Mouse (Mus musculus) activated CD4-positive, CD25-positive, alpha-beta regulatory T cell (primary cell): ENCODE results near the gene Zdhhc17. TPM values are rescaled to one million over a fixed set of nuclear protein-coding genes. Genes with fewer than 3 reads are reported as not detected.

Experiments used
- polyA plus RNA-seq, 2 experiments: library from polyadenylated mRNA; unstranded; fragments of 100-300 nt; shearing (Covaris generic); gene quantifications; one replicate each; pipeline ENCODE4 v1.2.1; 2017

Gene Zdhhc17
- polyA plus RNA-seq = 10 to 100 TPM; 27.6 to 32.0 TPM

DNA sequence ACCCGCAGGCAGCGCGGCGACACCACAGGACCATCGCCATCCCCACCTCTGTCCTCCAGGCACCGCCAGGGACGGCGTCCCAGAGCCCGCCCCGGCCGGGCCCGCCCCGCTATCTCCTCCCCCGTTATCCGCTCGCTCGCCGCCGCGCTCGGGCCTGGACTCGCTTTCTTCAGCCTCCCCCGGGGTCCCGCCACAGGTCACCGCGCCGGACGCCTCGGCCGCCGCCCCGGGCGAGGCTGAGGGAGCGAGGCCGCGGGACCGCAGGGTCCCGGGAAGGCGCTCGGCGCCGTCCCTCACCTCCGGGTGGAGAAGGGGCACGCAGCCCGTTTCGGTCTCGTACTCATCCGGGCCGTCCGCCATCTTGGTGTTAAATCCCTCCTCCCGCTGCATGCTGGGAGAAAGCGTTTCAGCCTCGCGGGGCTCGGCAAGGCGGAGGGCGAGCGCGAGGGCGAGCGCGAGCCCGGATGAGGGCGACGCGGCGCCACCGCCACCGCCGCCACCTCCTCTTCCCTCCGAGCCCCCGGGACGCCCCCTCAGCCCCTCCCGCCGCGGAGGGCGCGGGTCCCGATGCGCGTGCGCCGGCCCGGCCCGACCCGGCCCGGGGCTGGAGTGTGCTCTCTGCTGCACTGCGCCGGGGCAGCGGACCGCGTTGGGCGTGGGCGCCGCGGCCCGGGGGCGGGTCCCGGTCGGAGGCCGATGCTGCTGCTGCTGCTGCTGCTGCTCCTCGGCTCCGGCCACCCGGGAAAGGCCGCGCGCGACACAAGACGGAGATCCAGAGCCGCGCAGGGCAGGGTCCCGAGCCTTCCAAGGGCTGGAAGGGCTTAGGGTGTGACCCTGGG is at the start of gene Zdhhc17:
Gene Zdhhc17, minus strand, starts transcription at position 500 of the 839 bp plus-strand sequence.

DNA sequence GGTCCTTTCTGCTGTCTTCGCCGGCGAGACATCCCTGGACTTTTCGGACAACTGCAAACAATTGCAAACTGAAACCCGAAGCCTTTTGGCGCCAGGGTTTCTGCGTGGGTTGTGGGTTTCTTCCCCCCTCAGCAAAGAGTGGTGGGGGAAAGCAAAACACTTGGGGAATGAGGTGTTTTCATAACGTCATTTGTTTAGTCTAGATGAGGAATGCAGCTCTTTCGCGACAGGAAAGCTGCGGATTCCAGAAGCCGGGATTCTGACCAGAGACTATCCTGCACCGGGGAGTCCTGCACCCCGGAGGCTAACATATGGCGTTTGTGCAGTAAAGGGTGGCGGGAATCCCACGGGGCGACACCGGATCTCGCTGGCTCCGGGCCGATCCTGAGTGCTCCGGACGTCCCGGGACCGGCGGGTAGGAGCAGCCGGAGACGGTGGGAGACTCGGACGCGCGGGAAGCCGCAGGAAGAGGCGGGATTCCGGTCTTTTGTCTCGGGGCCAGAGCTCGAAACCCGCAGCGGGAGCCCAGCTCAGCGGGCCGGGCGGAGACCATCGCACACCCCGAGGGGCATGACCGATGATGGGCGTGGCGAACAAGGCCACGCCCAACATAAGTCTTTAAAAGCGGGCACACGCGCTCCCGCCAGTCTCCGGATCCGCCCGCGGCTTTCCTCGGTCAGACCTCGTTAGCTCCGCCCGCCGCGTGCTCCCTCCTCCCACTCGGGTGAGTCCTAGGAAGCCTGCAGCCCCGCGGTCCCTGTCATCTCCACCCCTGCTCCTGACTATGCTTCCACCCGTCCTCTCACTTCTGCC is 90.2 kb downstream of the Zdhhc17 start, which contains the start of gene Csrp2:
Gene Csrp2, plus strand, starts transcription at position 259 of the 813 bp plus-strand sequence.

Other genes starting within 250 kb of the Zdhhc17 start
- gene Csrp2, start 90.4 kb downstream of the Zdhhc17 start, polyA plus RNA-seq = 10 to 100 TPM in 1 of 2 experiments, 1 to 10 TPM in 1; 3.1 to 11.6 TPM
- gene Osbpl8, start 154.6 kb upstream of the Zdhhc17 start, polyA plus RNA-seq = 10 to 100 TPM; 36.5 to 47.9 TPM